8 mouse cellular contexts compared by ENCODE assay signal in genomic region chr5:123525281-123525680, GRCm38 (mm10). TPM values are rescaled to one million over a fixed set of nuclear protein-coding genes. Genes with fewer than 3 reads are reported as not detected.
A peak's percentile ranks its signal among the peaks of the same experiment; 100 is the strongest.
DNase-seq lines count a peak whose midpoint lies in the region; ATAC-seq and TF ChIP-seq lines count a peak whose summit lies in the region.

Gene Gm49027, minus strand, starts transcription at chr5:123525488.

- no peaks in the 10 kb centered on the region for H3K9me3 ChIP-seq in embryonic facial prominence, embryonic 12.5 days
- no peaks in the 10 kb centered on the region for H3K9me3 ChIP-seq in intestine, postnatal 0 days (ENCODE audit: control insufficient read depth)
- no peaks in the 10 kb centered on the region for H3K9me3 ChIP-seq in neural tube, embryonic 12.5 days

- peak within 1 kb of the TSS; percentile 29; the same call in 1 of the 2 replicates for H3K9ac ChIP-seq in embryonic facial prominence, embryonic 12.5 days
- H3K9ac ChIP-seq in intestine, postnatal 0 days (ENCODE audit: low read depth, low read length) = no peak within 1 kb of the TSS
- peak within 1 kb of the TSS; percentile 73 for H3K9ac ChIP-seq in neural tube, embryonic 12.5 days

- H3K4me2 ChIP-seq in embryonic facial prominence, embryonic 12.5 days (replicated peaks) = peak within 1 kb of the TSS; percentile 80
- H3K4me2 ChIP-seq in intestine, postnatal 0 days (replicated peaks; ENCODE audit: low read depth) = peak within 1 kb of the TSS; percentile 96
- peak within 1 kb of the TSS; percentile 95 for H3K4me2 ChIP-seq in neural tube, embryonic 12.5 days (replicated peaks)

- TF ChIP-seq CTCF in intestine, postnatal 0 days (IDR thresholded peaks at IDR 0.05; ENCODE audit: low read depth) = no peak

- DNase-seq in layer of hippocampus, postnatal 10 days (ENCODE audit: low spot score in 2 of 2) = peak; percentile 3 to 7
- no peak for DNase-seq in layer of hippocampus, adult 9-10 months (ENCODE audit: low spot score)
- peak; percentile 77 for DNase-seq in MN1 (ENCODE audit: low spot score)
- no peak for DNase-seq in left cerebral cortex, postnatal 10 days (ENCODE audit: extremely low spot score in 1 of 2, low spot score in 2 of 2)
- DNase-seq in right cerebral cortex, postnatal 4 days = no peak

- 0 out of 2 replicates have a peak within 1 kb of the TSS, but pooled peaks have one; percentile 48 for H3K27ac ChIP-seq in embryonic facial prominence, embryonic 12.5 days
- H3K27ac ChIP-seq in intestine, postnatal 0 days (ENCODE audit: low read depth, low read length) = no peak within 1 kb of the TSS
- H3K27ac ChIP-seq in neural tube, embryonic 12.5 days = peak within 1 kb of the TSS; percentile 38; the same call in 1 of the 2 replicates

- WGBS in embryonic facial prominence, embryonic 12.5 days = 81% methylated on average over 7 of the region's 7 CpGs
- 68% methylated on average over 7 of the region's 7 CpGs for WGBS in intestine, postnatal 0 days
- 82% methylated on average over 7 of the region's 7 CpGs for WGBS in neural tube, embryonic 12.5 days

- no peak for ATAC-seq in embryonic facial prominence, embryonic 12.5 days (ENCODE audit: insufficient number of reproducible peaks, insufficient read depth, low FRiP score, low TSS enrichment)
- no peak for ATAC-seq in intestine, postnatal 0 days
- ATAC-seq in neural tube, embryonic 12.5 days (ENCODE audit: low FRiP score, low read depth) = no peak

- intact Hi-C loops in left cerebral cortex, postnatal 10 days (cut with DNase I) = no loop called here

- H3K27me3 ChIP-seq in embryonic facial prominence, embryonic 12.5 days = no peaks in the 10 kb centered on the region
- no peaks in the 10 kb centered on the region for H3K27me3 ChIP-seq in intestine, postnatal 0 days (replicated peaks; ENCODE audit: control insufficient read depth, insufficient read depth, low read length)
- H3K27me3 ChIP-seq in neural tube, embryonic 12.5 days (replicated peaks) = no peaks in the 10 kb centered on the region

- peak within 1 kb of the TSS; percentile 88 for H3K4me3 ChIP-seq in embryonic facial prominence, embryonic 12.5 days
- peak within 1 kb of the TSS; percentile 80 for H3K4me3 ChIP-seq in intestine, postnatal 0 days (ENCODE audit: low read depth, low read length)
- H3K4me3 ChIP-seq in neural tube, embryonic 12.5 days = peak within 1 kb of the TSS; percentile 80

- peaks cover 17% of the 10 kb centered on the region for H3K36me3 ChIP-seq in embryonic facial prominence, embryonic 12.5 days
- H3K36me3 ChIP-seq in intestine, postnatal 0 days (ENCODE audit: control insufficient read depth, insufficient read depth) = peaks cover 22% of the 10 kb centered on the region; the same call in 1 of the 2 replicates
- peaks cover 28% of the 10 kb centered on the region for H3K36me3 ChIP-seq in neural tube, embryonic 12.5 days

- H3K4me1 ChIP-seq in embryonic facial prominence, embryonic 12.5 days = peaks cover 20% of the 10 kb centered on the region
- H3K4me1 ChIP-seq in intestine, postnatal 0 days (replicated peaks; ENCODE audit: control insufficient read depth, insufficient read depth, low read length) = no peaks in the 10 kb centered on the region
- H3K4me1 ChIP-seq in neural tube, embryonic 12.5 days = peaks cover 27% of the 10 kb centered on the region

RNA-seq across cellular contexts. Expression of gene Gm49027, which starts in this region (rescaled TPM):
- 1 to 10 TPM; 6.2 to 8.7 TPM for total RNA-seq in layer of hippocampus, postnatal 10 days (2021)
- polyA plus RNA-seq in embryonic facial prominence, embryonic 12.5 days (2016; fragmentation: Nextera tagmentation; extraction: Ambion mirVana) = 1.5 and 3.4 TPM in 2 replicates
- 9.6 and 10.5 TPM in 2 replicates for polyA plus RNA-seq in intestine, postnatal 0 days (2015; fragmentation: Nextera tagmentation; extraction: Ambion mirVana)
- 2.7 and 3.7 TPM in 2 replicates for polyA plus RNA-seq in neural tube, embryonic 12.5 days (2016; fragmentation: Nextera tagmentation; extraction: Ambion mirVana)
- 1 to 10 TPM; 4.7 to 5.0 TPM for total RNA-seq in left cerebral cortex, postnatal 10 days (2021)

Comparison
In these comparisons a context has a peak if more than half of its experiments do, and no peak if none do; other contexts are left out.
1. DNase-seq: peak in layer of hippocampus, postnatal 10 days (2 of 2) and MN1 (single experiment); none in layer of hippocampus, adult 9-10 months (single experiment), left cerebral cortex, postnatal 10 days (0 of 2) and right cerebral cortex, postnatal 4 days (single experiment).
2. Peak in every context shown above with its lines, with median percentiles within 50 percentile points of each other: H3K4me2 ChIP-seq and H3K4me3 ChIP-seq.